Mouse (Mus musculus) ES-E14 (cell line): ENCODE measurements around the gene Znhit6. TPM values are rescaled to one million over a fixed set of nuclear protein-coding genes. Genes with fewer than 3 reads are reported as not detected.

Source experiments
- DNase-seq: peaks from one replicate; pipeline ENCODE4 v3.0.0-alpha.2; 2013; ENCODE audit warnings: low read depth, low spot score
- H3K27ac ChIP-seq: 2 replicates; pipeline ENCODE4 v1.5.1; 2012; ENCODE audit warnings: low read depth, mild to moderate bottlenecking, low read length, moderate library complexity, mixed read lengths; ENCODE audit not compliant: poor library complexity, insufficient read depth, severe bottlenecking
- H3K36me3 ChIP-seq: 2 replicates; pipeline ENCODE4 v1.6.1; 2012; ENCODE audit warnings: mild to moderate bottlenecking, low read length, moderate library complexity, mixed read lengths; ENCODE audit not compliant: control insufficient read depth, poor library complexity, insufficient read depth, severe bottlenecking
- H3K4me1 ChIP-seq, 2 experiments: fragments of 150-350 bp in 1 of 2; sonication (generic) in 1 of 2; 2 replicates each; pipeline ENCODE4 v1.6.1; 2012; ENCODE audit warnings: low read length in 2 of 2, mild to moderate bottlenecking in 1 of 2, mixed read lengths in 1 of 2; ENCODE audit not compliant: control insufficient read depth in 2 of 2, insufficient read depth in 2 of 2, poor library complexity in 1 of 2
- H3K4me3 ChIP-seq, 2 experiments: fragments of 150-350 bp in 1 of 2; sonication (generic) in 1 of 2; 2 replicates each; pipeline ENCODE4 v1.5.1; 2012; ENCODE audit warnings: low read length in 2 of 2, low read depth in 1 of 2, mild to moderate bottlenecking in 1 of 2, mixed read lengths in 1 of 2; ENCODE audit not compliant: insufficient read depth in 1 of 2, poor library complexity in 1 of 2, severe bottlenecking in 1 of 2
- H3K9ac ChIP-seq: 2 replicates; pipeline ENCODE4 v1.6.1; 2012; ENCODE audit warnings: low read depth, mild to moderate bottlenecking, low read length, mixed read lengths; ENCODE audit not compliant: poor library complexity, insufficient read depth, severe bottlenecking
- H3K9me3 ChIP-seq: fragments of 150-350 bp; sonication (generic); 2 replicates; pipeline ENCODE4 v1.6.1; 2012; ENCODE audit warnings: low read depth, mild to moderate bottlenecking, low read length; ENCODE audit not compliant: control insufficient read depth, insufficient read depth
- CHD2 ChIP-seq: IDR thresholded peaks from 2 replicates; pipeline ENCODE4 v1.6.1; 2014; ENCODE audit warnings: mild to moderate bottlenecking, low read depth, low read length, inconsistent platforms
- HCFC1 ChIP-seq: IDR thresholded peaks from 2 replicates; pipeline ENCODE4 v1.6.1; 2012; ENCODE audit warnings: low read length, inconsistent platforms, borderline replicate concordance; ENCODE audit not compliant: insufficient read depth
- MAFK ChIP-seq: IDR thresholded peaks from 2 replicates; pipeline ENCODE4 v1.6.1; 2014; ENCODE audit warnings: mild to moderate bottlenecking, low read depth, low read length, inconsistent platforms; ENCODE audit not compliant: insufficient read depth
- ZC3H11A ChIP-seq: IDR thresholded peaks from 2 replicates; pipeline ENCODE4 v1.6.1; 2012; ENCODE audit warnings: low read depth, mild to moderate bottlenecking, inconsistent platforms, low read length, borderline replicate concordance
- ZNF384 ChIP-seq: IDR thresholded peaks from 2 replicates; pipeline ENCODE4 v1.6.1; 2012; ENCODE audit warnings: low read depth, low read length, inconsistent platforms
- in situ Hi-C, 2 experiments: fragments of 600-800 bp; cut with MboI; formaldehyde crosslinking; loops; one replicate each; pipeline ENCODE4 v1.15.1; 2025; ENCODE audit warnings: low sequenced_read_pairs in 2 of 2, inconsistent platforms in 1 of 2; ENCODE audit not compliant: unreplicated experiment in 2 of 2
- total RNA-seq: library from RNA; depleted of rRNA; stranded (reverse); fragments of 300-350 nt; gene quantifications from 2 replicates; pipeline ENCODE4 v1.2.3, GENCODE M21; 2012

Znhit6 gene
- total RNA-seq, 1 experiment: 56.8 TPM

DNA sequence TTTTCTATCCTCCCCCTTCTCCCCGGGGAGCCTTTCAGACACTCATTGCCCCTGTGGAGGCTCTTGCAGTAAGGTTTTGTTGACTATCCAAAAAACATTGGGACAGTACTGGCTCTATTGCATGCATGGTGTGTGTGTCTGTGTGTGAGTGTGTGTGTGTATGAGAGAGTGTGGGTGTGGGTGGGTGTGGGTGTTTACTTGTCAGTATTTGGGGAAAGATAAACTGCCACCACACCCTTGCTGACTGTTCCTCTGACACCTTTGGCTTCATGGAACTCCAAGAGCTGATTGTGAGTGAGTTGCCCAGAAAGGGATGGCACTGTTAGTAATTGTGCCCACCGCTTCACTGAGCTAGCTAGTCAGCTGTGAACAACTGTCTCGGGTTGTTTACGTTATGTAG lies 14.6 kb downstream of the Znhit6 start:
- H3K4me1 ChIP-seq: no peaks in the 10 kb centered on the region
- H3K36me3 ChIP-seq: peaks cover 44% of the 10 kb centered on the region
- no peak overlapping the region for H3K4me3 ChIP-seq
- H3K9me3 ChIP-seq: no peaks in the 10 kb centered on the region
- H3K27ac ChIP-seq: peak overlapping the region; percentile 31; the same call in 1 of the 2 replicates
- in situ Hi-C loops: no loop called here
- H3K9ac ChIP-seq: 0 out of 2 replicates have a peak overlapping the region, but pooled peaks have one; percentile 17
- no peak for DNase-seq
- TF ChIP-seq MAFK: no peak
- no peak for TF ChIP-seq ZNF384
- TF ChIP-seq HCFC1: no peak
- TF ChIP-seq ZC3H11A: no peak
- TF ChIP-seq CHD2: no peak

DNA sequence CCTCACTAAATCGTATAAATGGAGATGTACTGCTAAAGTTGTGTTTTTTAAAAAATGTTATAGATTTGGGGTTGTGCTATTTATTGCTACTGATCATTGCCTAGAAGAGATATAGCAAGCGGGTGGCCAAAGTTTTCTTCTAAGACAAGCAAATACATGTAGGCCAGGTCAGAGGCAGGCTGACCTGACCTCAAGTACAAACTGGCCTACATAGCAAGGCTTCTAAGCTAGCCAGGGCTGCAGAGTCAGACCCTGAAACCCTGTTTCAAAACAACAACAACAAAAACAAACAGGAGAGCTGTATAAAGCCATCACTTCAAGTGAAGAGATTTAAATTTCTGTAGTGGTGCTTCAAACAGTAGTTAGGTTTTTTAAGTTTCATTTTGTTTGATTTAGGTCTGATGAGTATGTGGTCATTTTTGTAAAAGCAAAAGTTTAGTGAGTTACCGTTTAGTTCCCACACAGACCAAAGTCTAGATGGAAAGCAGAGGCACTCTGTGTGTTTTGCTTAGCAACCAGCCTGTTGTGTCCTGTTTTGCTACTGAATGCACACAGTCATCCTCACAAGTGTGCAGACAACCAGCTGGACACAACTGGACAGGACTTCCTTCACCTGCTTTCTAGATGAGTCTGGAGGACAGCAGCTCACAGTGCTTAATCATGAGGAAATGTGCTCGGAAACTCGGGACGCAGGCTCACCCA lies 16.0 kb downstream of the Znhit6 start:
- Histone ChIP-seq H3K4me3 (no peak overlapping the region), H3K9me3 (no peaks in the 10 kb centered on the region), H3K27ac (no peak overlapping the region), H3K4me1 (no peaks in the 10 kb centered on the region), H3K9ac (no peak overlapping the region), H3K36me3 (peaks cover 34% of the 10 kb centered on the region)
- DNase-seq: no peak
- in situ Hi-C loops: no loop called here
- TF ChIP-seq ZC3H11A (no peak), CHD2 (no peak), HCFC1 (no peak), MAFK (no peak), ZNF384 (no peak)

- Histone ChIP-seq H3K27ac (no peak overlapping the region), H3K4me1 (no peaks in the 10 kb centered on the region), H3K9me3 (no peaks in the 10 kb centered on the region), H3K36me3 (peaks cover 33% of the 10 kb centered on the region), H3K9ac (no peak overlapping the region), H3K4me3 (no peak overlapping the region)
- in situ Hi-C loops: no loop called here
- no peak for DNase-seq
- TF ChIP-seq ZNF384 (no peak), ZC3H11A (no peak), MAFK (no peak), CHD2 (no peak), HCFC1 (no peak)
Measured at GRCm38 (mm10) chr3:145595354-145595753, 19.3 kb downstream of the Znhit6 start.

DNA sequence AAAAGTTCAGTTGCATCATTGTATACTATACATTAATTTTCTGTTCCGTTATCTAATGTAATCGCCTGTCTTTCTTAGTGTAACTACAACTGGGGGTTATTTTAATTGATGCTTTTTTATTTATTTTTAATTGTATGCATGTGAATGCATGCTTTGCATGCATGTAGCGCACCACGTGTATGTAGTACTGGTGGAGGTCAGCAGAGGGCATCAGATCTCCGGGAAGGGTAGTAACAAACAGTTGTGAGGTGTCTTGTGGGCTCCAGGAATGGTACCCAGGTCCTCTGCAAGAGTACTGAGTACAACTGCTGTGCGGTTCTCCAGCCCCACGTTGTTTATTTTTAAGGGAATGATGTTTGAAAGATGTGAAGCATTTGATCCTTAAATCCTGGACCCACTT lies 23.1 kb downstream of the Znhit6 start:
- H3K36me3 ChIP-seq: peaks cover 32% of the 10 kb centered on the region
- no peak overlapping the region for H3K4me3 ChIP-seq

More for the DNA sequence above, 23.1 kb downstream of the Znhit6 start:
- DNase-seq: no peak
- no peak for TF ChIP-seq CHD2
- no peak for TF ChIP-seq MAFK
- TF ChIP-seq ZC3H11A: no peak
- no peak for TF ChIP-seq HCFC1
- TF ChIP-seq ZNF384: no peak
- in situ Hi-C loops: no loop called here
- Histone ChIP-seq H3K27ac (no peak overlapping the region), H3K4me1 (no peaks in the 10 kb centered on the region), H3K9me3 (no peaks in the 10 kb centered on the region), H3K9ac (no peak overlapping the region)
